Mouse (Mus musculus) testis, adult 2 months (tissue): ENCODE measurements around the gene Smarca4.

ENCODE experiments used
- CTCF ChIP-seq: fragments of 200-500 bp; IDR thresholded peaks from 2 replicates; pipeline ENCODE4 v1.5.1; 2012; ENCODE audit warnings: low read depth, mild to moderate bottlenecking, inconsistent platforms, low read length, moderate library complexity; ENCODE audit not compliant: control insufficient read depth, insufficient read depth, insufficient replicate concordance
- POLR2A ChIP-seq: fragments of 200-500 bp; IDR thresholded peaks from 2 replicates; pipeline ENCODE4 v1.6.1; 2012; ENCODE audit warnings: low read depth, mild to moderate bottlenecking, inconsistent platforms, low read length, moderate library complexity; ENCODE audit not compliant: control insufficient read depth

DNA sequence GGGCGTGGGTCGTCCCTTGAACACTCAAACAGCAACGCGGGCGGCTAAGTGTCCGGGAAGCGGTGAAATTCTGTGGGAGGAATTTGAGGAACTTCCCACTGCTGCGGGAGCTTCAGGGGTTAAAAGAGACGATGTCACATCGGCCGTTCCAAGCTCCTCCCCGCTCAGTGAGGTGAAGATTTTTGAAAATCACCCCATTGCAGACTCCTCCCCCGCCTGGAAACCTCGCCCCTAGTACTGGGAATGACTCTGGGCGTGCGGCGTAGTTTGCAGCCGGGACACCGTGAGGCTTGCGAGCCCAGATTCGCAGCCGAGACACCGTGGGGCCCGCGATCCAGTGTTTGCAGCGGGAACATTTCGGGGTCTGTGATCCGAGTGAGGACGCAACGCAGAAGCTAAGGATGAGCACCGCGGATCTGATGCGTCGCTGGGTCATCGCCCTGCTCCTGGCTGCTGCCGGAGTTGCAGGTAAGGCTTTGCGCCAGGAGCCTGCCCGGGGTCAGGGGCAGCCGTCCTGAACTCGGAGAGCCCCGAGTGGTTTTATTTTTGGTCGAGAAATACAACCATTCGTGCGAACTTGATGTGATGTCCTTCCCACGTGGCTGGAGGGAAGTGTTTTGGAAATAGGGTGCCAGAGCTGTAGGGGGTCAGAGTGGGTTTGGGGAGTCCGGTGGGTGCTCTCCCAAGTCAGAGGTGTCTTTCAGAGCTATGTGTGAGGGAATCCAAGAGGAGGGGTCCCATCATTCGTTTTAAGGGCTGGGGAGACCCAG is 107.6 kb downstream of the Smarca4 start, which contains the start of gene Ldlr:
- TF ChIP-seq POLR2A (peak; percentile 33; the same call in 1 of the 2 replicates), CTCF (no peak)
